Mouse (Mus musculus) ovary, postnatal 10 days (tissue): ENCODE measurements around the gene Reep1.

Experiments used
- DNase-seq: peaks from one replicate; pipeline ENCODE4 v3.0.0; 2022; ENCODE audit warnings: low spot score

Gene Reep1

DNA sequence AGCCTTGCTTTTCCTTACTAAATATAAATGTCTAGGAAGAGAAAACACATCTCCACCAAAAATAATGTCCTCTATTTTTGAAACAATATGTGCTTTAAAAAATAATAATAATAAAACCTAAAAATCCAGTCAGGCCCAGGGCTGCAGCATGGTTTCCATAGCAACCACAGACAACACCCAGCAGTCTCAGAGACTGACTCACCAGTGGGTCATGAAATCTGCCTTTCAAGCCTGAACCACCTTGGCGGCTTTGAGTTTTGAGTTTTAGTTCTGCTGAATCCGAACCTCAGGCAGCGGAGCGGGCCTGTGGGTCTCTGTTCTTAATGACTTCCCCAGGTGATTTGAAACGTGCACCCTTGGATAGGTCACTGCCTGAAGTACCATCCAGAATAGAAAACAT is 75.8 kb downstream of the Reep1 start:
- DNase-seq: no peak

DNA sequence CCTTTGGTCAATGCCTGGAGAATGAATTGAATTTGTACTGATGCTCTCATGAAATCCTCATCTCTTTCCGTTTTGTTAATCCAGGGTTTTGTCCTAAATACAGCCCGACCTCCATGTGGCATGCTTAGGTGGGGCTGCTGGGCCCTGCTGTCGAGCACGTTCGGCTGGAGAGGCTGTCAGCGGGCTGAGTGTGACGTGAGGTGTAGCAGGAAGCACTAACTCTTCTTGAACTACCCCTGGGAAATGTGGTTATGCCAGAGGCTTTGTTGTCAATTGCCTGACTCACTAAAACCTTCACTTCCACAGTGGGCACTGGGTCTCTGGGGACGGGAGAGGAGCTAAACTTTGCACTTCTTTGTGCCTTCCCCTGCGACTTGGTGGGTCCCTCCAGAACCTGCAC is 81.0 kb downstream of the Reep1 start:
- no peak for DNase-seq

DNA sequence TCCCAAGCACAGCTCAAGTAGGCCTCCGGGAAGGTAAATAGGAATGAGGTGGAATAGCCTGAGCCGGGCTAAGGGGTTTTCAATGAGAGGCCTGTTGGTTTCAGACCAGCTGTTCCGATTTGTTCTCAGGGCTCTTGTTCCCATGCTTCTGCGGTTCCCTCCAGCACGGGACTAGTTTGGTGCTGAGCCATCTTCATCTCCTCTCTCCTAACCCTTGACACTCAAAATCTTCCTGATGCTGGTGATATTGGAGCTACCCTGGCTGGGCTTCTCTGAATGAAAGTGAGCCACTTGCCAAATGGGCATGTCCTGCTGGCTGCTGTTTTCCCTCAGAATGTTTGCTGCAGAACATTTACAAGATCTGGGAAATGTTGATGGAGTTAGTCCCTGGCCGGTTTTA is 84.4 kb downstream of the Reep1 start:
- DNase-seq: no peak

DNA sequence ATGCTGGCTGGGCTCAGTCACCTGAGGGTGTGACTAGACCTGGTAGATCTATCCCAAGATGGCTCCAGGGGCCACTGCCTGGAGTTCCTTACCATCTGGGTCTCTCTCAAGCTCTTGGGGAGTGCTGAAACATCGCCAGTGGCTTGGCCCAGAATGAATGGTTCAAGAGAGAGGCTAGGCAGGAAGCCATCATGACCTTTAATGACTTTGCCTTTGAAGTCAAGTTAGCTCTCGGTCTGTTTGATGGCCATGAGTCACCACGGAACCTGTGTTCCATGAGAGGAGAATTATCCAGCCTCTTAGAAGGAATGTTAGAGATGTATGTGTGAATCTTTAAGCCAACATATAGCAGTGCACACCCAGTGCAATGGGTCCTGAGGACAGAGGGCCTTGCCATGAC is 92.0 kb downstream of the Reep1 start:
- no peak for DNase-seq

DNA sequence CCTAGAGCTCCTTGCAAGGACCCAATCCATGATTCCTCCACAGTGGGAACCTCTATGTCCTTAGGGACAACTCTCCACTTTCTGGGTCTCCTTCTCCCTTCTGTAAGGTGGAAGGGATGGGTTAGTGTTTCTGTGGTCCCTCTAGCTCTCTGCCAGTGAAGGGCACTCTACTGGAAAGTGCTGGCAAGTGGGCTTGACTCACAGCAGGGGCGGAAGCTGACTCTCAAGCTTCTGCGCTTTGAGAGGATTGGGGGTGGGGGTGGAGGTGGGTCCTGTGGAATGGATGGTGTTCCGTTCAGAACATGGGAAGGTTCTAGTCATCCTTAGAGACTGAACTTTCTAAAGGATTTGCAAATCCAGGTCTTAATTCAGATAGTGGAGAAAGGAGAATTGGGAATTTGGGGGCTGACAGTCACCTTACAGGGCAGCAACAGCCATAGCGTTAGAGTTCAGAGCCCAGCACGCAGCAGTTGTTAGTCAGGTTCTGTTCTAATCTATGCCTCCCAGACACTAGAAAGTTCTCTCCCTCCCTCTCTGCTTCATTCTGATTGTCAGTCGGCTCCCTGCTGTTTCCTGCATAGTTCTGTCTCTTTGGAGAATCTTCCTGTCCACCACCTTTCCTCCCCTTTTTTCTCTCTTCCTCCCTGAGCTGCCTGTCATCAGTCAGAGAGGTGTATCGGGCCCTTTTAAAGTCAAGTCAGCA is 93.8 kb downstream of the Reep1 start:
- DNase-seq: no peak

DNA sequence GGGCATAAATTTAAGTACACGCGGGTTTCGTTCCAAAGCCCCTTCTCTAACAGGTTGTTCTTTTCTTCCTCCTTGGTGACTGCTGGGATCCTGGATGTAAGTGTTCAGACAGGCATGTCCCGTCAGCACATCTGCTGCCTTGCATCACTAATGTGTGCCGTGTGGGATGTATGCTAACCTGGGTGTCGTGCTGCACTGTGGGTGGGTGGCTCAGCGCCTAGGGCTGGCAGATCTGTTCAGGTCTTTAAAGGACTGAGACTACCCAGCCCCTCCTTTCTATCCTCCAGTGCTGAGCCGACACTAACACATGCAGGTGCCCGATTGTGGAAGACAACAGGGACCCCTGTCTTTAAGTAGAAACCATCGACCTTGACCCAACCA is 94.3 kb downstream of the Reep1 start:
- DNase-seq: no peak

DNA sequence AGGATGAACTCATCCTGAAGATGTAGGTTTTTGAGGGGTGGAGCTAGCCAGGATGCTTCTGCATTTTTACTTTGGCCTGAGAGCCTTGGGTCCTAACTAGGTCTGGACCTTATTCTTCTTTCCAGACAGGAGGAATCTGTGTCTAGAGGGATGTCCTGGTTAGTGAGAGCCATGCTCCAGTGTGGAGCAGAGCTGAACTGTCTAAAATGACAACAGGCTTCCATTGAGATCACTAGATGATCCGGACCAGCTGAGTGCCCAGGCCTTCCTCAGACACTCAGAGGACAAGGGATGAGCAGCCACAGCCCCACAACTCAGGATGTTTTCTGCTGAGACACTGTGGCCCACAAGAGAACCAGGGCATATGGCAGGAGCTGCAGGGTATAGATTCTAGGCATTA is 96.2 kb downstream of the Reep1 start:
- DNase-seq: no peak

DNA sequence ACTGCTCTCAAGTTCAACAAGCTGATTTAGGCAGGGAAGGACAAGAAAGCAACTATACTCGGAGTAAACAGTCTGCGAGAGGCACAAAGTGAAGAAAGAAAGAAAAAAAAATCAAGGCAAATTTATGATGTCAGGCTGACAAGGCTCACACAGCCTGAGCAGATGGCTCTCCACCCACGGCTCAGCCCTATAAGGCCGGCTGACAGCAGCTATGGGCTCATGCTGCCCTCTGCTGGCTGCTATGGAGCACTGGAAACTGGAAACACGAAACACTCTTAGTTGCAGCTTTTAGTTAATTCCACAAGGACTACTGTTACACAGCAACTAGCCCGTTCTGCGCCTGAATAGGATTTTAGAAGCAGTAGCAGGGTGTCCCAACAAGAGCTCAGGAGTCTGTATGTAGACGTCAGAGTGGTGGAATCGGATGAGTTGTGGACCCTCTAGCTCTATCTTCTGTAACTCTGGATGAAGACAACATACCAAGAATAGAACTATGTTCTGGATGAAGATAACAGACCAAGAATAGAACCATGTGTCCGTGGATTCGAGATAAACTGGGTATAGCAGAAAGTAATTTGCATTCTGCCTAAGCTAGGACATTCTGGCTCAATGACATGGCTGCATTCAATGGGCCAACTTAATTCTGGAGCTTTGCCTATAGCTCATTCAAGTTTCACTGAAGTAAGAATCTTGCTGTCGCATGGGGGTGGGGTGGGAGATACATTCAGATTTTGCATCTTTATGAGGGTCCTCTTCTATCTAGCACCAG is 96.9 kb downstream of the Reep1 start:
- DNase-seq: no peak

DNA sequence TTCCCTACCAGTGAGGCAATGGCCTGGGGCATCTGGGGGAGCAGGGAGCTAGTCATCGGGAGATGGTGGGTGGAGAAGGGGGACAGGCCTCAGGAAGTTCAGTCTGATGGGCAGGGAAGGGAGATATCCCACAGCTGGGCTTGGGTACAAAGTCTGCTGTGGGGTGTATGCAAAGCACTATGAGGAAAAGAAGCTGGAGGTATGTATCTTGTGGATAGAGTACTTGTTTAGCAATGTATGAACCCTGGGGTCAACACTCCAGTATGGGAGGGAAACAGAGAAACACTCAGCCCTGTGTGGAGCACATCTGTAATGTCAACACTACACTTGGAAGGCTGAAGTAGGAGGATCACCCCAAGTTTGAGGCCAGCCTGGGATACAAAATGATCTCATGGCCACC is 99.4 kb downstream of the Reep1 start:
- DNase-seq: no peak

DNA sequence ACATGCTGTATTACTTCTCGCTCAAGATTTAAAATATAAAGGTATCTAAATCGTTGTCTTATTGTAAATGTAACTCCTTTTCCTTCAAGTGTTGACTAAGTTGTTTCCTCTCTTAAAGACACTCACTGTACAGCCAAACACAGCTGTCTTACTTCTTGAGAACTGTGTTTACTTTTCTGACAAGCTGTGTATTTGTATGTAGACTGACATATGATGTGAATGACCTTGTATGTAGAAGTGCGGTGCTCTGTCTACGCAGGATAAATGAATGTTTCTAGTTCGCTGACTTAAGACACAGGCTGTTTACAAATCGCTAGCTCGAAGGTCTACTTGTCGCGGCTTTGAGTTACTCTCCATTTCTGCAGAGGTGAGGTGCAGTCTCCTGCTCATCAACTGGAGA is 102.5 kb downstream of the Reep1 start:
- no peak for DNase-seq

DNA sequence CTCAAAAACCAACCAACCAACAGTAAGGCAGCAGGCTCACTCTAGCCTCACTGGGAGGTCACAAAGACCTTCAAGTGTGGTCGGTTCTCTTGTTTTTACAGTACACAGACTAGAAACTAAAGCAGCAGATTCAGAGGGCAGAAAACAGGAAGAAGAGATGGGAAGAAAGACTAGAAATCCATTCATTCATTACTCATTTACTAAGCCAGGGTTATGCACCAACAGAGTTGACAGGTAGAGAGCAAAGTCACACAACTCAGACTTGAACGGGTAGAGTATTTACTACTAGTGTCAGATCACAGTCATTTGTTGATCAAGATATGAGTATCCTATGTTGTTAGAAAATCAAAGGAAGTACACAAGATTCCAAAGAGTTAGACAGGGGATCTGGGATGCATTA is 105.5 kb downstream of the Reep1 start:
- DNase-seq: no peak

DNA sequence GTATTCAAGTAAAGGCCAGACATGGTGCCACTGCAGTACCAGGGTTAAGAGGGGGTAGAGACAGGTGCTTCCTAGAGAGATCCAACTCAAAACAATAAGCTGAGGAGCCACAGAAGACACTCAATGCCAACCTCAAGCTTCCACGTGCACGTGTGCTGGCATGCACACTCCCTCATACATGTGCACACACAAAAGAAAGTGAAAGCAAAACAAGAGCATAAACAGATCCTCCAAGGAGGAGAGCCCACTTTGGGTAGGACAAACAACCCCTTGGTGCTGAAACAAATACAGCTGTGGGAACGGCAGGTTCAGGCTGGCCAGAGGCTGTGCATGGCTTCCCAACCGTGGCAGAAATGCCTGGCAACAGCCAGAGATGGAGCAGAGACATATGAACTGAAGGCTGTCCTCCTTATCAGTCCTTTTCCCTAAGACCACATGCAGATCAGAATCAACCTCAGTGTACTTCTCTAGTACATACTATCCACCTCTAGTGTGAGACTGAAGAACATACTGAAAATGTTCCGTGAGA is 112.5 kb downstream of the Reep1 start:
- DNase-seq: no peak

DNA sequence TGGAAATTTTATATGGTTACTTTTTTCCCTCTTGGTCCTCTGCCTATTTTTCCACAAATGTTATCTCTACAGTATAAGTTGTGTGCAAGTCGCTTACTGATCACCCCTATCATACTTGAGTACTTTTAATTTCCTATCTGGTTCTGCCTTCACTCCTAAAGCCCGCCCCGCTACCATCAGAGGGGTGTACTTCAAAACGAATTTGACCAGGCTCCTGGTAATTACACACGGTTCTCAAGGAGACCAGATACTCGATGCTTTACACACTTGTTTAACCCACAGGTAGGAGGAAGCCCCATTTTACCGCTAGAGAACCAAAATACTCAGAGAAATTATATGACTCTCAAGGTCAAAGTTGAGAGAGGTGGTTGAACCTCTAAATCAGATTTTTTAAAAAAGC is 115.7 kb downstream of the Reep1 start:
- DNase-seq: no peak

DNA sequence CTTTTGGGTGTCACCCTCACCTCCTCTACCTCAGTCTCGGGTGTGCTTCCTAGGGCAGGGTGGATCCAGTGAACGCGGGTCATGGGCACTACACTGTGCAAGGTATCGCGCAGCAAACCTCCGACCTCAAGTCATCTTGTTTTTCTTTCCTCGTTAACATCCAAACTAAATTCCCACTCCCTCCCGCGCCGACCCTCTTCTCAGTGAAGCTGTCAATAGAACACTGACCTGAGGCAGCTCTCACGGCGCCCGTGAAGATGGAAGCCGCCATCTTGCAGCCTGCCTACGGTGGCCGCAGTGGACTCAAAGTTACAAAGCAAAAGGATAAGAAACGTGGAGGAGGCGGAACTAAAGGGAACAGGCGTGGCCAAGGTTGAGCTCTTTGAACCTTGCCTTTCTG is 116.1 kb downstream of the Reep1 start:
- DNase-seq: peak; percentile 74

DNA sequence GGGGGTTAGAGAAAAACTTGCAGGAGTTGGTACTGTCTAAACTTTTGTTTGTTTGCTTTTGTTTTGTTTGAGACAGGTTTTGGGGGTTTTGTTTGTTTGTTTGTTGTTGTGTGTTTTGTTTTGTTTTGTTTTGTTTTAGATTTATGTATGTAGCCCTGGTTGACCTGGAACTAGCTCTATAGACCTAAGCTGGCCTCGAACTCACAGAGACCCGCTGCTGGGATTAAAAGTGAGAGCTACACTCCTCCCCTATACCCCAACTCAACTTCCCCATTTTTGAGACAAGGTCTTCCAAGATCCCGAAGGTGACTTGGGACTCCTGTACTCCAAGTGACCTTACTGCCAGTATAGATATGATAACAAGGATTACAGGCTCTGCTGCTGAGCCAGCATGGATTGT is 116.6 kb downstream of the Reep1 start:
- no peak for DNase-seq

DNA sequence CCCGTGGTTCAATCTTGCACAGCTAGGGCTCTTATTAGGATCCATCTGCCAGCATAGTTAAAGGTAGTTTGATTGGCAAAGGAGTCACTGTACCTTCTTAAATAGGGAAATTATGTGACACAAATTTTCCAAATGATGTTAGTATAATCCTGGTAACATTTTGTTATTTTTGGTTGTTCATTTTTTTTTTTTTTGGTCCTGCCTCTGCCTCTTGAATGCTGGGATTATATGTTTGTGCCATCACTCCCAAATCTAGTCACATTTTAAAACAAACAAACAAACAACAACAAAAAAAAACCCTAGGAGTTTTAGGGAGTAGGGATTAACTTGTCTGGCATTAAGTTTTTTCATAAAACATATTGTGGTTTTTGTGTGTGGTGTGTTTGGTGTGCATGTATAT is 119.5 kb downstream of the Reep1 start, which contains the start of gene Mrpl35:
Mrpl35 (minus strand) TSS at position 101 of the 400 bp plus-strand sequence.
- no peak for DNase-seq

DNA sequence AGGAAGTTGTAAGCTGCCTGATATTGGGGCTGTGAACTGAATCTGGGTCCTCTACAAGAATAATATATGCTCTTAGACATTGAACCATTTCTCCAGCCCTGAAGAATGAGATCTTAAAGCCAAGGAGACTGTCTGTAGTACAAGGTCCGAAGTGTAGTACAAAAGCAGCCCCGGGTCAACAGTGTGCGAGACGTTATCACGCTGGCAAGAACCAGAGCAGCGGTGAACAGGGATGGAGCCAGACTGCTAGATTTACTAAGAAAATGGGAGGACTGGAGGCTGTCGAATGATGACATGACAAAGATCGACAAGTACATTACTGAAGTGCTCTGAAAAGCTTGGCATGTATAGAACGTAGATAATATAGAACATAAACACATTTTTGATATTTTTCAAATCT is 122.4 kb downstream of the Reep1 start:
- no peak for DNase-seq

DNA sequence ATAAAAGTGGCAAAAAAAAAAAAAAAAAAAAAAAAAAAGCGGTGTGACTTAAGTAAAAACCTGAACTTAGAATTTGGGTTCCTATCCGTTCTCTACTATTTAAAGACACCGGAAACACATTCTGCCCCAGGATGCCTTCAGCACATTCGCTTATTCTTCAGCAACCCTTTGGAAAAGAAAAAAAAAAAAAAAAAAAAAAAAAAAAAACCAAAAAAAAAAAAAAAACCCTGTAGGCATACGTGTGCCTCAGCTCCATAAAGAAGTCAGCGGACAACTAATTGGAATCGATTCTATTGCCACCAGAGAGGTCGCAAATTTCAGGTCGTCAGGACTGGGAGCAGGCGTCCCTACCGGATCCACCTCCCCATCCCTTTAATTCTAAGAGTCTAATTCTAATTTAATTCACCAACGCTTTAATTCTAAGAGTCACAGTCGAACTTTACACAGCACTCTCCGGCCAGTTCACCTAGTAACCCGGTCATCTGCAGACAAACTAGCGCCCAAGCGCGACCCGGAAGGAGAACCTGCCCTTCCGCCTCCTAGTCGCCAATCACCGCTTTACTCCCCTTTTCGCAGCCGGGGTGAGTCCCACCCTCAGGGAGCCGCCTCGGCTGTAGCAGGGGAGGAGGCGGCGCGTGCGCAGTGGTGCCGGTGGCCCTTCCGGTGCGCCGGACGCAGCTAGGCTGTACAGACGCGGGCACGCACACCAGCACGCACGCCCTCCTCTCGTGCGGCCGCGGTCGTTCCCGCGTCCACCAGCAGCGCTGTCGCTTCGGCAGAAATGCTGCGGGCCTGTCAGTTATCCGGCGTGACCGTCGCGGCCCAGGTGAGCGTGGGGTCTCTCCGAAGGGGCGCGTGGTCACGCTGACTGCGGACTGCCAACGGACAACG is 123.6 kb downstream of the Reep1 start, which contains the start of gene Immt:
Immt (plus strand) TSS at position 642 of the 891 bp plus-strand sequence.
- peak; percentile 85 for DNase-seq

DNA sequence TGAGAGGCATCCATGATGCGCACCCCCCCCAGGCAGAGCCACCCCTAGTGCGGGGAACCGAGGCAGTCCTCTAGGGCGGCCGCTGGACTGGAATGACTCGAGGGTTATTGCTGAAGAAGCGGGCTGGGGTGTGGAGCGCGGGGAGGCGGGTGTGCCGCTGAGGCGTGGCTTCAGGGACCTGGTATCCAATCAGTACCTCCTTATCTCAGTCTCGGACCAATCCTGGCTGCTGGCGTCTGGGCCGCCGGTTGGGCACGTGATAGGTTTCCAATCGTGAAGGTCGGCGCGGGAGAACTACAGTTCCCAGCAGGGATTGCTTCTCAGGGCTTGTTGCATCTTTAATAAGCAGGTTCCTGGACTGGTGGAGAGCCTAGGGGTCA is 124.2 kb downstream of the Reep1 start:
- peak; percentile 83 for DNase-seq

DNA sequence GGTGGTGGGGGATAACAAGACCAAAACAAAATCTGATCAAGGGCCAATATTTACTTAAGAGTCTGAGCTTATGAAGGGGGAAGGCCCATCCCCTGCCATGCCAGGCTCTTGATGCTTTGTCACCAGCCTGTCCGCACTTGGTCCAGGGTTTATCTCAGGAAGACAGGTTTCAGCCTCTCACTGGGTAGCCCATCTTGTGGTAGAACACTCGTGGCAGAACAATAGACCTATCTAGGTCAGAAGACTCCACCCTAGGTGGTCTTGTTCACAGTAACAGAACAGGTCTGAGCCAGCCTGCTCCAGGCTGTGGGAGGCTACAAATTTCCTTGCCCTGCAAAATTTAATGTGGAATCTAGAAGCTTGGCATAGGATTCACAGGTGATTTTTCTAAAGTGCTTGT is 129.4 kb downstream of the Reep1 start:
- DNase-seq: no peak

DNA sequence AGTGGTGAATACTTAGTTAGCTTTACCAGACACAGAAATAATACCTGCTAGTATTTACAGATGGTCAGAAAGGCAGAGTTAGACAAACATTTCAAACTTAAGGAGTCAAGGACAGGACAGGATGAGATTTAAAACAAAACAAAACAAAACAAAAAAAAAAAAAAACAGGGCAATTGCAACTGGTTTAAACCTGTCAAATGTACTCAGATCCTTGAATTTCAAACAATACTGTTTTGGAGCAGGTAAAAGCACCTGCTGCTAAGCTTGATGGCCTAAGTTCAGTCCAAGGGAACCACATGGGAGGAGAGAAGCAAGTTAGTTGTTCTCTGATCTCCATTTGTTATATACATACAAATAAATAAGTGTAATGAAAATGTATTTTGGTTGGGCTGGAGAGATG is 132.5 kb downstream of the Reep1 start:
- DNase-seq: no peak

DNA sequence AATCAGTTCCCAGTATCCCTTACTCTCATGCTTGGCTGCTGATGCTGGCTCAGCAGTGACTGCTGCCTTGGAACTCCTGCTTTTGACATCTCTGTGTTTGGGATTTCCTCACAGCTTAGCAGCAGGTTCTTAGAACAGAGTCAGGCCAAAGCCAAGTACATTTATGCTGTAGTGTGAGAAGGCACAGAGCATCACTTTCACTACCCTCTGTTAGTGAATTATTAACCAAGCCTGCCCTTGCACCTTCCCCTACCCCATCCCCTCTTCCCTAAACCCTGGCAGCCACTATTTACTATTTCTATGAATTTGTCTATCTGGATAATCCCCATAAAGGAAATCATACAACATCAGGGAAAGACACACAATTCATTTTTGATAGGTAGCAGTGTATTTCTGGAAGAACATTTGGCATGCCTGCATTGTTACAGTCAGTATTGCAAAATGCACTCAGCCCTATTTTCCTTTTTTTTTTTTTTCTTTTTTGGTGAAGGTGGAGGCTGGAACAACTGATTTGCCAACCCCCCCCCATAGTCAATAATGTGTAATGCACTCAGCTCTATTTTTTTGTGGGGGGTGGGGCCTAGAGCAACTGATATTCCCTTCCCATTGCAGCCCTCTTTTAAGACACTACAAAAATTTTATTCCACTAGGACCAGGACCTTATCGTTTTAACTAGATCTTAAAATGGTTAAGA is 133.4 kb downstream of the Reep1 start:
- no peak for DNase-seq
